Mouse (Mus musculus) hindbrain, embryonic 15.5 days (tissue): Measurements from ENCODE around the gene Alkbh3. TPM values are rescaled to one million over a fixed set of nuclear protein-coding genes. Genes with fewer than 3 reads are reported as not detected.

ENCODE experiments used
- ATAC-seq: fragments of 200-750 bp; cut with Nextera tagmentation; 2 replicates; pipeline ENCODE4 v1.8.0; 2017; ENCODE audit warnings: low read depth, moderate number of reproducible peaks, moderate TSS enrichment; ENCODE audit not compliant: low FRiP score
- H3K27ac ChIP-seq: fragments of 300-500 bp; sonication (generic); replicated peaks from 2 replicates; pipeline ENCODE4 v1.5.1; 2015; ENCODE audit warnings: mild to moderate bottlenecking, inconsistent platforms
- H3K27me3 ChIP-seq: fragments of 300-500 bp; sonication (generic); 2 replicates; pipeline ENCODE4 v1.6.1; 2015; ENCODE audit warnings: control low read depth, inconsistent platforms
- H3K36me3 ChIP-seq: fragments of 300-500 bp; sonication (generic); 2 replicates; pipeline ENCODE4 v1.6.1; 2015; ENCODE audit warnings: control low read depth, inconsistent platforms
- H3K4me1 ChIP-seq: fragments of 300-500 bp; sonication (generic); replicated peaks from 2 replicates; pipeline ENCODE4 v1.6.1; 2015; ENCODE audit warnings: control low read depth, inconsistent platforms
- H3K4me2 ChIP-seq: fragments of 300-500 bp; sonication (generic); 2 replicates; pipeline ENCODE4 v1.6.1; 2015; ENCODE audit warnings: moderate library complexity, mild to moderate bottlenecking, inconsistent platforms
- H3K4me3 ChIP-seq: fragments of 300-500 bp; sonication (generic); 2 replicates; pipeline ENCODE4 v1.5.1; 2015; ENCODE audit warnings: mild to moderate bottlenecking, inconsistent platforms
- H3K9ac ChIP-seq: fragments of 300-500 bp; sonication (generic); 2 replicates; pipeline ENCODE4 v1.6.1; 2015; ENCODE audit warnings: inconsistent platforms
- H3K9me3 ChIP-seq: fragments of 300-500 bp; sonication (generic); 2 replicates; pipeline ENCODE4 v1.6.1; 2016; ENCODE audit warnings: control low read depth, inconsistent platforms
- WGBS: fragments of 180-500 bp; shearing (Covaris S2); methylation state at CpG from one replicate; pipeline ENCODE4 v1.1.7; 2015; 5-methylcytosine and 5-hydroxymethylcytosine counted together
- polyA plus RNA-seq: library from polyadenylated mRNA; unstranded; fragments of >200 nt; fragmentation: Nextera tagmentation; extraction: Ambion mirVana; gene quantifications from 2 replicates; pipeline ENCODE4 v1.2.1, GENCODE M21; 2015

Gene Alkbh3
- polyA plus RNA-seq, 1 experiment from 2014 or later: 46.0 TPM

DNA sequence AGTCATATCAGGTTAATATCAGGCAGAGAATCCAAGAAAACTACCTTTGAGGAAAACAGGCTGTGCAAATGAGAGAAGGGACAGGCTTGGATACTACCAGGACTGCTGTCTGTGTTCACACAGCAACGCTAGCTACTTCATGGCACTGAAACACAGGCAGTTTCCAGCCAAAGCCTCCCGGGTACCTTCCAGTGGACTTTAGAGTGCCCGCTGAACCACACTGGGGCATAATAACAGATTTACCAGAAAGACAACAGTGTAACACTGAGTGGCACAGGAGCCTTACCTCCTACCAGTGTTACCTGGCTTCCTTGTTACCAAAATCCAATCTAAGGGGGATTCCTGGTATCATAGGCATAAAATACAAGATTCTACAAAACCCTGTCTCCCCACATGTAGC is 31.9 kb upstream of the Alkbh3 start:
- Histone ChIP-seq H3K4me2 (no peak overlapping the region), H3K9me3 (no peaks in the 10 kb centered on the region), H3K4me1 (peaks cover 13% of the 10 kb centered on the region), H3K4me3 (no peak overlapping the region), H3K36me3 (no peaks in the 10 kb centered on the region), H3K27ac (no peak overlapping the region), H3K27me3 (no peaks in the 10 kb centered on the region), H3K9ac (no peak overlapping the region)
- ATAC-seq: no peak
- 88% methylated on average over 3 of the region's 3 CpGs for whole genome bisulfite sequencing

GRCm38 (mm10) chr2:94040391-94041125 is 30.0 kb upstream of the Alkbh3 start:
- H3K9ac ChIP-seq: no peak overlapping the region
- H3K9me3 ChIP-seq: no peaks in the 10 kb centered on the region
- WGBS: 92% methylated on average over 5 of the region's 5 CpGs
- H3K27ac ChIP-seq: no peak overlapping the region
- H3K27me3 ChIP-seq: no peaks in the 10 kb centered on the region
- H3K36me3 ChIP-seq: no peaks in the 10 kb centered on the region
- no peak overlapping the region for H3K4me3 ChIP-seq
- H3K4me1 ChIP-seq: peaks cover 13% of the 10 kb centered on the region
- no peak overlapping the region for H3K4me2 ChIP-seq
- ATAC-seq: no peak

- Histone ChIP-seq H3K4me1 (no peaks in the 10 kb centered on the region; the same call in 1 of the 2 replicates), H3K4me2 (no peak overlapping the region), H3K9ac (peak overlapping the region; percentile 30; the same call in 1 of the 2 replicates), H3K9me3 (no peaks in the 10 kb centered on the region), H3K27ac (peak overlapping the region; percentile 61; the same call in 1 of the 2 replicates), H3K4me3 (no peak overlapping the region), H3K36me3 (peaks cover 11% of the 10 kb centered on the region; the same call in 1 of the 2 replicates), H3K27me3 (no peaks in the 10 kb centered on the region)
- peak; percentile 88 for ATAC-seq
- 65% methylated on average over 9 of the region's 9 CpGs for WGBS
Measured at GRCm38 (mm10) chr2:94035428-94036331, 25.1 kb upstream of the Alkbh3 start.

GRCm38 (mm10) chr2:94030602-94031001 is 20.0 kb upstream of the Alkbh3 start:
- no peak for ATAC-seq
- no peak overlapping the region for H3K27ac ChIP-seq
- H3K9ac ChIP-seq: no peak overlapping the region
- H3K9me3 ChIP-seq: no peaks in the 10 kb centered on the region
- H3K36me3 ChIP-seq: peaks cover 11% of the 10 kb centered on the region; the same call in 1 of the 2 replicates
- H3K4me1 ChIP-seq: no peaks in the 10 kb centered on the region; the same call in 1 of the 2 replicates
- H3K4me2 ChIP-seq: no peak overlapping the region
- H3K27me3 ChIP-seq: no peaks in the 10 kb centered on the region
- no peak overlapping the region for H3K4me3 ChIP-seq

DNA sequence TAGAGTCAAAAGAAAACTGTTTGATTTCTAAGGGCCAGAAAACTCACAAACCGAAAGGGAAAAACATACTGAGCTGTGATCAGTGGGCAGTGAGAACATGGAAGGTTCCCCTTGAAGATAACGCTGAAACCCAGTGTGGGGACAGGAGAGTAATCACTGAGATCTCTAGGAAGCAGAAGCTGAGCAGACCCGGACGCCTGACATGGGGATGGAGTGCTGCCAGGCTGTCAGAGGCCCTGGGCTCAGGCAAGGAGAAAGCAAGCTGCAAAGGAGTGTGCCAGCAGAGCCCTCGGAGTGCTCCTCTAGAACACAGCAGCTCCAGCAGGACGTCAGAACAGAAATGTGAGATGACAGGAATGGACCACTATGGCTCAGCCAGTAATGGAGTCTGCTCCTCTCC is 14.0 kb upstream of the Alkbh3 start:
- WGBS: 52% methylated on average over 6 of the region's 6 CpGs
- Histone ChIP-seq H3K27ac (no peak overlapping the region), H3K36me3 (no peaks in the 10 kb centered on the region)

GRCm38 (mm10) chr2:94002331-94002730 is 8.3 kb downstream of the Alkbh3 start:
- 7% methylated on average over 2 of the region's 2 CpGs for WGBS
- Histone ChIP-seq H3K36me3 (peaks cover 76% of the 10 kb centered on the region), H3K9ac (no peak overlapping the region), H3K9me3 (no peaks in the 10 kb centered on the region), H3K4me3 (no peak overlapping the region), H3K27ac (no peak overlapping the region), H3K4me2 (no peak overlapping the region), H3K4me1 (no peaks in the 10 kb centered on the region), H3K27me3 (no peaks in the 10 kb centered on the region)
- peak; percentile 75; the same call in 1 of the 2 replicates for ATAC-seq

More for the DNA sequence above, 14.0 kb upstream of the Alkbh3 start:
- H3K4me1 ChIP-seq: no peaks in the 10 kb centered on the region
- no peak for ATAC-seq
- no peak overlapping the region for H3K4me2 ChIP-seq
- H3K4me3 ChIP-seq: no peak overlapping the region
- no peaks in the 10 kb centered on the region for H3K27me3 ChIP-seq
- H3K9ac ChIP-seq: no peak overlapping the region
- no peaks in the 10 kb centered on the region for H3K9me3 ChIP-seq

- no peak overlapping the region for H3K27ac ChIP-seq
- 82% methylated on average over 4 of the region's 4 CpGs for WGBS
- H3K9ac ChIP-seq: no peak overlapping the region
- no peak overlapping the region for H3K4me3 ChIP-seq
- H3K27me3 ChIP-seq: no peaks in the 10 kb centered on the region
- H3K9me3 ChIP-seq: no peaks in the 10 kb centered on the region
- H3K4me2 ChIP-seq: no peak overlapping the region
- no peaks in the 10 kb centered on the region for H3K4me1 ChIP-seq
- no peak for ATAC-seq
- peaks cover 76% of the 10 kb centered on the region for H3K36me3 ChIP-seq
Measured at GRCm38 (mm10) chr2:94001918-94002317, 8.7 kb downstream of the Alkbh3 start.

- 89% methylated on average over 6 of the region's 6 CpGs for WGBS
- peaks cover 75% of the 10 kb centered on the region for H3K36me3 ChIP-seq
- no peaks in the 10 kb centered on the region for H3K9me3 ChIP-seq
- H3K27me3 ChIP-seq: no peaks in the 10 kb centered on the region
- ATAC-seq: no peak
- H3K9ac ChIP-seq: no peak overlapping the region
- H3K27ac ChIP-seq: no peak overlapping the region
- H3K4me2 ChIP-seq: no peak overlapping the region
- H3K4me3 ChIP-seq: no peak overlapping the region
- no peaks in the 10 kb centered on the region for H3K4me1 ChIP-seq
Measured at GRCm38 (mm10) chr2:94001411-94001810, 9.2 kb downstream of the Alkbh3 start.

DNA sequence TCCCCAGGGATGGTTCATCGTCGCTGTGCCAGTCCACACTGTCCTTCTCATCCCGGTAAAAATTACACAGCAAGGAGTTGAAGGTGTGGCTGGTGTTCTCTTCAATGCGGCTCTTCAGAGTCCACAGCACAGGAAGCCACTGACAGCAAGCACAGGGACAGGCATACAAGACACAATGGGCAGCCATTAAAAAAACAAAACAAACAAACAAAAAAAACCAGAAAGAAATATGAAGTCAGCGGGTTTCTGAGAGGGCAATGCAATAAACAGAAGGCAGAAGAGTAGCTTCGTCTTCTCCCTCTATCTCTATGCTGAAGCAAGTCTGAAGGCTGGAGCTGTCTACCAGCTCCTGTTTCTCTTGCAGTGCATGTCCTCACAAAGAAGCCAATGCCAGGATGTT is 14.4 kb downstream of the Alkbh3 start, which contains the start of gene Gm27027:
Gm27027 (minus strand) TSS at position 101 of the 400 bp plus-strand sequence.
- H3K4me3 ChIP-seq: no peak within 1 kb of the TSS
- peaks cover 61% of the 10 kb centered on the region for H3K36me3 ChIP-seq
- H3K9me3 ChIP-seq: no peaks in the 10 kb centered on the region
- no peak within 1 kb of the TSS for H3K27ac ChIP-seq
- 91% methylated on average over 6 of the region's 6 CpGs for WGBS
- ATAC-seq: no peak
- H3K27me3 ChIP-seq: no peaks in the 10 kb centered on the region
- no peak within 1 kb of the TSS for H3K9ac ChIP-seq
- H3K4me2 ChIP-seq: no peak within 1 kb of the TSS
- peaks cover 20% of the 10 kb centered on the region for H3K4me1 ChIP-seq

- 51% methylated on average over 3 of the region's 3 CpGs for WGBS
- H3K27me3 ChIP-seq: no peaks in the 10 kb centered on the region
- H3K4me2 ChIP-seq: no peak overlapping the region
- 0 out of 2 replicates have a peak, but pooled peaks have one; percentile 27 for ATAC-seq
- H3K9me3 ChIP-seq: no peaks in the 10 kb centered on the region
- no peak overlapping the region for H3K4me3 ChIP-seq
- no peak overlapping the region for H3K9ac ChIP-seq
- peaks cover 54% of the 10 kb centered on the region for H3K36me3 ChIP-seq
- H3K27ac ChIP-seq: peak overlapping the region; percentile 32; the same call in 1 of the 2 replicates
- peaks cover 20% of the 10 kb centered on the region for H3K4me1 ChIP-seq
Measured at GRCm38 (mm10) chr2:93992810-93993209, 17.8 kb downstream of the Alkbh3 start.

GRCm38 (mm10) chr2:93992259-93992658 is 18.3 kb downstream of the Alkbh3 start:
- WGBS: 23% methylated on average over 5 of the region's 5 CpGs
- Histone ChIP-seq H3K9ac (no peak overlapping the region), H3K4me3 (no peak overlapping the region), H3K27me3 (no peaks in the 10 kb centered on the region), H3K9me3 (no peaks in the 10 kb centered on the region), H3K4me1 (peaks cover 20% of the 10 kb centered on the region), H3K27ac (peak overlapping the region; percentile 32; the same call in 1 of the 2 replicates), H3K36me3 (peaks cover 50% of the 10 kb centered on the region), H3K4me2 (no peak overlapping the region)
- ATAC-seq: no peak

DNA sequence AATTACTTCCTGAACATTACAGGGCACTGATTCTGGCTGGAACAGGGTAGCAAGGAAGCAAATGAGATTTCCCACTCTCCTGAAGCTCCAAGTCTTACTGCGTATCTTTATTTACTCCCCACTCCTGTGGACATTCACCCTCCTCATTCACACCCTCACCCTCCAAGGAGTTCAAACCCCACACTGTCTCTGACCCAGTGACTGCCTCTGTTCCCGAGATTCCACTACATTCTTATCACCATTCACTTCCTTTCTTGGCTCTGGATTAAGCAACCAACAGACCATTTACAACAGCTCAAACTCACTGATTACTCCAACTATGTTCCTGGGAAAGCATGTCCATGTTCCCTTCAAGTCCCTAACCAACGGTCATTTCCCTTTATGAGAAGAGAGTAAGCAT is 19.3 kb downstream of the Alkbh3 start:
- Histone ChIP-seq H3K4me3 (no peak overlapping the region), H3K36me3 (peaks cover 43% of the 10 kb centered on the region), H3K9me3 (no peaks in the 10 kb centered on the region), H3K4me2 (no peak overlapping the region), H3K4me1 (peaks cover 20% of the 10 kb centered on the region), H3K27me3 (no peaks in the 10 kb centered on the region), H3K27ac (no peak overlapping the region), H3K9ac (no peak overlapping the region)
- no peak for ATAC-seq
- 89% methylated on average over 3 of the region's 3 CpGs for WGBS
